Mouse (Mus musculus) lung, embryonic 14.5 days (tissue): Measurements from ENCODE around the gene Atp8a2. TPM values are rescaled to one million over a fixed set of nuclear protein-coding genes. Genes with fewer than 3 reads are reported as not detected.
A peak's percentile ranks its signal among the peaks of the same experiment; 100 is the strongest.

ENCODE experiments used
- ATAC-seq: fragments of 200-750 bp; cut with Nextera tagmentation; 2 replicates; pipeline ENCODE4 v1.8.0; 2017; ENCODE audit warnings: mild to moderate bottlenecking, moderate TSS enrichment, moderate library complexity; ENCODE audit not compliant: insufficient read depth
- DNase-seq: peaks from one replicate; pipeline ENCODE4 v3.0.0-alpha.2; 2015
- H3K27ac ChIP-seq: fragments of 300-500 bp; sonication (generic); 2 replicates; pipeline ENCODE4 v1.5.1; 2014; ENCODE audit warnings: low read depth, mild to moderate bottlenecking, moderate library complexity
- H3K27me3 ChIP-seq: fragments of 300-500 bp; sonication (generic); 2 replicates; pipeline ENCODE4 v1.6.1; 2014; ENCODE audit warnings: low read length, control low read depth; ENCODE audit not compliant: insufficient read depth
- H3K36me3 ChIP-seq: fragments of 300-500 bp; sonication (generic); 2 replicates; pipeline ENCODE4 v1.6.1; 2014; ENCODE audit warnings: control low read depth; ENCODE audit not compliant: insufficient read depth
- H3K4me1 ChIP-seq: fragments of 300-500 bp; sonication (generic); 2 replicates; pipeline ENCODE4 v1.6.1; 2014; ENCODE audit warnings: antibody characterized with exemption, control low read depth; ENCODE audit not compliant: insufficient read depth
- H3K4me2 ChIP-seq: fragments of 300-500 bp; sonication (generic); 2 replicates; pipeline ENCODE4 v1.6.1; 2014; ENCODE audit warnings: mild to moderate bottlenecking
- H3K4me3 ChIP-seq: fragments of 300-500 bp; sonication (generic); 2 replicates; pipeline ENCODE4 v1.5.1; 2014; ENCODE audit warnings: low read depth, low read length
- H3K9ac ChIP-seq: fragments of 300-500 bp; sonication (generic); 2 replicates; pipeline ENCODE4 v1.6.1; 2014
- H3K9me3 ChIP-seq: fragments of 300-500 bp; sonication (generic); 2 replicates; pipeline ENCODE4 v1.6.1; 2016; ENCODE audit warnings: low read depth, low read length, control low read depth
- CTCF ChIP-seq: IDR thresholded peaks from 2 replicates; pipeline ENCODE4 v1.5.1; 2016; ENCODE audit warnings: antibody characterized with exemption, low read depth
- WGBS: fragments of 180-500 bp; shearing (Covaris S2); extraction: QIAGEN DNeasy Blood & Tissue Kit; methylation state at CpG from one replicate; pipeline ENCODE4 v1.1.7; 2014; 5-methylcytosine and 5-hydroxymethylcytosine counted together
- polyA plus RNA-seq: library from polyadenylated mRNA; unstranded; fragments of >200 nt; fragmentation: Nextera tagmentation; extraction: Ambion mirVana; gene quantifications from 2 replicates; pipeline ENCODE4 v1.2.1, GENCODE M21; 2014

Gene Atp8a2
- polyA plus RNA-seq, 1 experiment from 2014 or later = 0.95 TPM

GRCm38 (mm10) chr14:59630096-59630495 lies 566.9 kb downstream of the Atp8a2 start:
- Histone ChIP-seq H3K4me2 (no peak overlapping the region), H3K27me3 (peaks cover 2% of the 10 kb centered on the region; the same call in 1 of the 2 replicates), H3K4me1 (no peaks in the 10 kb centered on the region), H3K4me3 (no peak overlapping the region), H3K9me3 (no peaks in the 10 kb centered on the region), H3K9ac (no peak overlapping the region), H3K27ac (no peak overlapping the region), H3K36me3 (peaks cover 13% of the 10 kb centered on the region)
- TF ChIP-seq CTCF = no peak
- ATAC-seq = no peak
- DNase-seq = no peak
- WGBS = 86% methylated on average over 9 of the region's 9 CpGs

- H3K36me3 ChIP-seq = peaks cover 13% of the 10 kb centered on the region
- DNase-seq = no peak
- no peaks in the 10 kb centered on the region for H3K9me3 ChIP-seq
- WGBS = 88% methylated on average over 15 of the region's 15 CpGs
- ATAC-seq = no peak
- no peak overlapping the region for H3K4me2 ChIP-seq
- H3K4me1 ChIP-seq = 0 out of 2 replicates have a peak, but pooled peaks cover 3% of the 10 kb centered on the region
- no peak overlapping the region for H3K9ac ChIP-seq
- TF ChIP-seq CTCF = no peak
- no peak overlapping the region for H3K4me3 ChIP-seq
- peaks cover 5% of the 10 kb centered on the region; the same call in 1 of the 2 replicates for H3K27me3 ChIP-seq
- no peak overlapping the region for H3K27ac ChIP-seq
These were observed 567.7 kb downstream of the Atp8a2 start for GRCm38 (mm10) chr14:59629308-59629707.

- DNase-seq (peak; percentile 88), ATAC-seq (peak; percentile 63; the same call in 1 of the 2 replicates)
- H3K4me1 ChIP-seq = 0 out of 2 replicates have a peak, but pooled peaks cover 3% of the 10 kb centered on the region
- peak overlapping the region; percentile 10; the same call in 1 of the 2 replicates for H3K9ac ChIP-seq
- H3K36me3 ChIP-seq = peaks cover 13% of the 10 kb centered on the region
- no peaks in the 10 kb centered on the region for H3K9me3 ChIP-seq
- H3K4me3 ChIP-seq = peak overlapping the region; percentile 67
- WGBS = 30% methylated on average over 7 of the region's 7 CpGs
- no peak overlapping the region for H3K27ac ChIP-seq
- TF ChIP-seq CTCF = 0 out of 2 replicates have a peak, but pooled peaks have one; percentile 12
- H3K4me2 ChIP-seq = peak overlapping the region; percentile 83
- peaks cover 5% of the 10 kb centered on the region; the same call in 1 of the 2 replicates for H3K27me3 ChIP-seq
These were observed 569.2 kb downstream of the Atp8a2 start for GRCm38 (mm10) chr14:59627823-59628222.

GRCm38 (mm10) chr14:59627142-59627680 lies 569.8 kb downstream of the Atp8a2 start:
- ATAC-seq = no peak; the same call in 1 of the 2 replicates
- Histone ChIP-seq H3K27ac (peak overlapping the region; percentile 26; the same call in 1 of the 2 replicates), H3K4me3 (peak overlapping the region; percentile 67), H3K27me3 (peaks cover 5% of the 10 kb centered on the region; the same call in 1 of the 2 replicates), H3K4me2 (peak overlapping the region; percentile 83), H3K4me1 (0 out of 2 replicates have a peak, but pooled peaks cover 3% of the 10 kb centered on the region), H3K9me3 (no peaks in the 10 kb centered on the region), H3K9ac (peak overlapping the region; percentile 55; the same call in 1 of the 2 replicates), H3K36me3 (peaks cover 13% of the 10 kb centered on the region)
- TF ChIP-seq CTCF = no peak
- WGBS = 20% methylated on average over 9 of the region's 9 CpGs
- DNase-seq = peak; percentile 43

- Histone ChIP-seq H3K27ac (peak overlapping the region; percentile 50), H3K27me3 (peaks cover 5% of the 10 kb centered on the region; the same call in 1 of the 2 replicates), H3K9ac (peak overlapping the region; percentile 55), H3K4me1 (0 out of 2 replicates have a peak, but pooled peaks cover 3% of the 10 kb centered on the region), H3K9me3 (no peaks in the 10 kb centered on the region), H3K36me3 (peaks cover 10% of the 10 kb centered on the region), H3K4me3 (peak overlapping the region; percentile 67), H3K4me2 (peak overlapping the region; percentile 83)
- DNase-seq (peak; percentile 75), ATAC-seq (no peak)
- no peak for TF ChIP-seq CTCF
- WGBS = 19% methylated on average over 8 of the region's 8 CpGs
These were observed 570.3 kb downstream of the Atp8a2 start for GRCm38 (mm10) chr14:59626711-59627110.

- under 1% methylated on average over 51 of the region's 51 CpGs for WGBS
- Histone ChIP-seq H3K27me3 (peaks cover 5% of the 10 kb centered on the region; the same call in 1 of the 2 replicates), H3K27ac (peak overlapping the region; percentile 73; the same call in 1 of the 2 replicates), H3K36me3 (peaks cover 7% of the 10 kb centered on the region), H3K4me1 (0 out of 2 replicates have a peak, but pooled peaks cover 3% of the 10 kb centered on the region), H3K9me3 (no peaks in the 10 kb centered on the region), H3K4me3 (peak overlapping the region; percentile 67), H3K9ac (peak overlapping the region; percentile 55), H3K4me2 (peak overlapping the region; percentile 83)
- TF ChIP-seq CTCF = no peak
- ATAC-seq = peak; percentile 23
- peak; percentile 73 for DNase-seq
These were observed 571.1 kb downstream of the Atp8a2 start for GRCm38 (mm10) chr14:59625806-59626364.

GRCm38 (mm10) chr14:59625158-59625805 lies 571.7 kb downstream of the Atp8a2 start, which contains the start of gene Shisa2:
Shisa2 (plus strand) TSS chr14:59625308.
- Histone ChIP-seq H3K27me3 (peaks cover 5% of the 10 kb centered on the region; the same call in 1 of the 2 replicates), H3K9me3 (no peaks in the 10 kb centered on the region), H3K4me3 (peak within 1 kb of the TSS; percentile 67), H3K36me3 (peaks cover 6% of the 10 kb centered on the region), H3K4me2 (peak within 1 kb of the TSS; percentile 83), H3K27ac (peak within 1 kb of the TSS; percentile 73; the same call in 1 of the 2 replicates), H3K4me1 (0 out of 2 replicates have a peak, but pooled peaks cover 3% of the 10 kb centered on the region), H3K9ac (peak within 1 kb of the TSS; percentile 55)
- TF ChIP-seq CTCF = peak; percentile 80
- WGBS = under 1% methylated on average over 64 of the region's 65 CpGs
- peak; percentile 86 for ATAC-seq
- peak; percentile 93 for DNase-seq
